Mouse (Mus musculus): ENCODE measurements around the gene Tmem258.

GRCm38 (mm10) chr19:10173116-10173718, 30.6 kb upstream of the Tmem258 start:
- TF ChIP-seq CTCF (IDR thresholded peaks at IDR 0.05; ENCODE audit: borderline replicate concordance, insufficient read depth, low read length) (no peak), POLR2A (IDR thresholded peaks at IDR 0.05; ENCODE audit: low read depth, low read length) (no peak)

Measured in embryonic fibroblast, embryonic 13.5 days (primary cell).